Mouse (Mus musculus) heart, postnatal 36 days (tissue): ENCODE results near the gene Prrc2a. TPM values are rescaled to one million over a fixed set of nuclear protein-coding genes. Genes with fewer than 3 reads are reported as not detected.

Experiments used
- DNase-seq, 2 experiments: peaks; one replicate each; pipeline ENCODE4 v3.0.0; 2021 to 2022
- intact Hi-C: fragments of 180-260 bp; cut with DNase I; formaldehyde crosslinking; loops from one replicate; pipeline ENCODE4 v1.15.1; 2025
- microRNA-seq, 2 experiments: library from miRNA; unstranded; fragments of <30 nt; microRNA quantifications; one replicate each; pipeline ENCODE4 v1.2.0; 2021; ENCODE audit warnings: borderline number of aligned reads in 2 of 2
- total RNA-seq, 2 experiments: library from RNA; stranded (reverse); gene quantifications; 2 replicates each; pipeline ENCODE4 v1.2.3; 2021

Gene Prrc2a
- total RNA-seq, 2 experiments from 2014 or later = 122 to 127 TPM

DNA sequence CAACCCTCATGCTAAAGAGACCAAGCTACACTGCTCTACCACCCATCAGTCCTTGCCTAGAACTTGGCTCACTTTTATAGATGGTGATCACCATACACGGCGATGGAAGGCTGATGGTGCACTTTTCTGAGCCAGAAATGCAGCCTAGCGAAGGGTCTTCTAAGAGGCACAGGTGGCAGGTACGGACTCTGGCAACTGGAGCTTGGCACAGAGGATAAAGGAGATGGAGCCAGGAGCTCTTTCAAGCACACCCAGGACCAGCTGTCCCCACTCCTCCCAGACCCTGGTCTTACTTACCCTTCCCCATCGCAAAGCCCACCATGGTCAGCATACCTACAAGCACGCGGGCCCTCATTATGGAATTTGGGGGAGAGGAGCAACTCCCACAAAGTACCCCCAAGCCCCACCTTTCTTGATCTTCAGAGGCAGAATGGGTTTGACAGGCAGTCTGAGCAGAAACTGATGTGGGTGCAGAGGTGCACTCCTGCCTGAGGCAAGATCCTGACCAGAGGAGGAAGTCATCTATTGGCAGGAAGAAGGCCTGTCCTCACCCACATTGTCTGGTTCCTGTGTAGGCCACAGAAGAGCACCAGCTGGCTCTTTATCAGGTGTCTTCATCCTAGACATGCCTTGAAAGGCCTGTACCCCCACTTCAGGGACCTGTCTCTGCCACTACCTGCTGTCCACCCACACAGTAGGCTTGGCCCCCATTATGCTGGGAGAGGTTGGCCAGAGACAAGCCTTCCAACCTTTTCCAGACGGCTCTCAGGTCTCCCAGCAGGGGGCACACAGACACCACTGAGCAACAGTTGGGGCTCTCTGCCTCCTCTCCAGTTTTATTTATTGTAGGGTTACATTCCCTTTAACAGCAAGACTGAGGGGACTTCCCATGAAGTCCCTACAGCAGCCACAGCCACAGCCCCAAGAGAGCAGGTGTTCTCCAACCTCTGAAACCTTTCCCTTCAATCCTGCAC is 49.4 kb downstream of the Prrc2a start, which contains the start of gene Ly6g5b:
TSS of gene Ly6g5b (minus strand) at position 383 of the 974 bp plus-strand sequence.
- intact Hi-C loops = no loop called here
- DNase-seq = no peak

DNA sequence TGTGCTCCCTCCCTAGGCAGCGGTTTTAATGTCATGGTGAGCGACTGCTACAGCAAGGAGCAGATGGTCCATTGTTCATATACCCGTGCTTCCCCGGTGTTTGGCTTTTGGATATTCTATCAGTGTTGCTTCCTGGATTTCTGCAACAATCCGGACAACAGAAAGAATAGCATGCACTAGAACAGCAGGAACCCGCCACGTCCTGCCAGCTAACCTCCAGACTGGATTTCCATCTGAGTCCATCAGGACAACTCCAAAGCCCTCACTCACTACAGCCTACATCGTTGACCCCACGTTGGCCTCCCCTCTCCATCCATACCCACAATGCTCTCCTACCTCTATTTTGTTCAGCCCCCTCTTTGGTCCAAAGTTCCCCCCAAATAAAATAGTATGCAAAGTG is 52.9 kb downstream of the Prrc2a start:
- DNase-seq = no peak
- intact Hi-C loops = no loop called here

DNA sequence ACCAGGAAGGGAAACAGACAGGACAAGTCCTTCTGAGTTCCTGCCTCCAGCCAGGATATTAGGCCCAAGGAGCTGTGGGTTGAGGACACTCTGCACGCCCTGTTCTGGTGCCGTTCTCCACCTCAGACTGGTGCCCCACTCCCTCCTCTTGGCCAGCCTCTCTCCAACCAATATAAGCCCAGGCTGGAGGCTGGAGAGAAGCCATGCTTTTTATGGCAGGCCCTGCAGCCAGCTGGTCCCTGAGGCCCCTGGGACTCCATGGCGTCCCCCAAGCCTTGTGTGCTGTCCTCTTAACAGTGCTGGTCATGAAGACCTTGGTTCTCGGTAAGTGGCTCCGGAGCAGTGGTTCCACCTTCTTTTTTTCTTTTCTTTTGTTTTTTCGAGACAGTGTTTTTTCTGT is 56.6 kb downstream of the Prrc2a start, which contains the start of gene Ly6g5c:
TSS of gene Ly6g5c (plus strand) at position 183 of the 400 bp plus-strand sequence.
- intact Hi-C loops = no loop called here
- no peak for DNase-seq

DNA sequence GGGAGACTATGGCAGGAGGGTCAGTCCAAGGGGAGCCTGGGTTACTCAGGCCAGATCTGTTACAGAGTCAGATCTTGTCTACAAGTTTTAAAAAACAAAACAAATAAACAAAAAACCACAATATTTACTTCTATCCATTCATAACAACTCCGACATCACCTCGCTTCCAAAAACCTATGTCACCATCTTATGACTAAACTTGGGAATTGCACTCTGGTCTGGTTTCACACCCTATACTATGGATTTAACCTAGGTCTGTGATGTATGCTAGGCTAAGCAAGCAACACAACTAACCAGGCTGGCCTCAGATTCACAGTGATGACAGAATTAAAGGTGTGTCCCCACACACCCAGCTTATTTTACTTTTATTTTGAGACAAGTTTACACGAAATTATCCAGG is 58.2 kb downstream of the Prrc2a start:
- intact Hi-C loops = loop anchor here (1.0 kb wide), 1 partner anchor 85 kb away; no protein-coding TSS in a partner anchor

DNA sequence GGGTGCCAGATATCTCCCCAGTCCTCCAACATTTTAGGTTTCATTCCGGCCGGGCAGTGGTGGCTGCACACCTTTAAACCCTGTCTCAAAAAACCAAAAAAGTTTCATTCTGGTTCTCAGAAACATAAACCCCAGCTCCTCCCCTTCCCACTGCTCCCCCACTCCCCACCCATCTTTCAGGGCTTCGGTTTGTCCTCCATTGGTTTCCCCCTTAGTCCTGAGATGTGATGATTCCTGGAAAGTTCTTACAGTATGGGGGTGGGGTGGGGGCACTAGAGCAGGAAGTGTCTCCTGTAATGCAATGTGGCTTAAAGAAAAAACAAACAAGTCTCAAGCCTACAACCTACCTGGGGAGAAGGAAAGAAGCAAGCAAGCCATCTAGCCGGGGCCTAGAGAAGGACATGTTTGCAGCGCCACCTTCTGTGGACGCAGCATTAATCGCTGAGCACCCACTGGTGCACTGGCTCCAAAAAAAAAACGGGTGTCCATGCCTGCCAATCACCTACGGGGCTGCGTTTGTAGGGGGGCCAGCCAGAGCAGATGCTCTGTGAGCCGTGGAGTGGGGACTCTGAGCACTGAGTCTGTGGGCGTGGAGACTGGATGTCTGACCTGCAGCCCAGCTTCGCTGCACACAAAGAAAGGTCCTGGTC is 58.8 kb downstream of the Prrc2a start:
- peak in 1 of 2 experiments; percentile 27 for DNase-seq
- intact Hi-C loops = loop anchor here (1.0 kb wide), 1 partner anchor 85 kb away; no protein-coding TSS in a partner anchor

More for the DNA sequence above, 58.2 kb downstream of the Prrc2a start:
- no peak for DNase-seq

DNA sequence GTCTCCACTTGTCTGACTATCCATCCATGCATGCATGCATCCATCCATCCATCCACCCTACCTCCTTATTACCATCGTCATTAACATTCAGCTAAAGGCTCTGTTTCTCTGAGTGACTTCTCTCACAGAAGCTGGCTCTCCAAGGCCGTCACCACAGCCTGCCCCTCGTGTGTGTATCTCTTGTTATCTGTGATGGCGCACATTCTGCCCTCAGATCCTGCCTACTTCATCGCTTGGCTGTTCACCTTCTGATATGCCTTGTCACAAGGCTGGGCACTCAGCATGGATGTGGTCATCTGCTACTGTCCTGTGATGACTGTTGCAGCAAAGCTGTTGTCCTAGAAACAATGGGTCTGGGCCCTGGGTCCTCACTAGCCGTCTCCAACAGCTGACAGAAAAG is 59.9 kb downstream of the Prrc2a start:
- intact Hi-C loops = no loop called here
- DNase-seq = no peak

DNA sequence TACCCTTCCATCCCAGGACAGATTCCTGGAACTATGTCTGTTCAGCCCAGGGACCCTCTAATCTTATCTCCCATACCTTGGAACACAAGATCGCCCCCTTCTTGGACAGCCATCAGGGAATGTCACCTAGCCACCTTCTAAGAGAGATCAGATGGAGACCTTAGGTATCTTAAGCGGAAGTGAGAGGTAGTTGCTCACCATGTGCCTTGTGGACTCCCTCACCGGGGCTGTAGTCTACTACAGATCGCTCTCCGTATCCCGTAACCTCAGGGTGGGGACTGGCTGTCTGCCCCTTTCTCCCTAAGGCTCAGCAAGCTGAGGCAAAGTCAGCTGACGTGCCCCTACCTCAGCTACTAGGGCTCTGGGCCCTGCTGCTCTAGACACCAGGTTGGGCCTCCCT is 60.6 kb downstream of the Prrc2a start:
- intact Hi-C loops = no loop called here
- no peak for DNase-seq

DNA sequence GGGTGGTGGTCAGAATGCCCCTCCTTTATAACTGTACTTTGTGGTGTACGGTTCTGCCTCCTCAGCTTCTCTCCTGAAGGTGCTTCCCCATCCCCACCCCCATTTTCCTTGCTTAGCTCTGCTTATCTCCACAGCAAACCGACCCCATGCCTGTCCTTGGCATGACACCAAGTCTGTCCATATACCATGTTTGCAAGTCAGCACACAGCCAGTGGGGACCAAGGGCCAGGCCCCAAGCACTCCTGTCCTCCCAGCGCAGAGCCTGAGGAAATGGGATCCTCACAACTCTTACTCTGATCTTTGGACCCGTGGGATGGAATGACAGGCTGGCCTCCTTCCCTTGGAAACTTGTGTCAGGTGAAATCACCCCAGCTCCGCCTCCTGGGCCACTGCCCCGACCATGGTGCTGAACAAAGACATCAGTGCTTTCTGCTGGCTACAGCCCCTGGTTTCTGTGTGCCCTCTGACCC is 61.4 kb downstream of the Prrc2a start:
- DNase-seq = no peak
- intact Hi-C loops = no loop called here

DNA sequence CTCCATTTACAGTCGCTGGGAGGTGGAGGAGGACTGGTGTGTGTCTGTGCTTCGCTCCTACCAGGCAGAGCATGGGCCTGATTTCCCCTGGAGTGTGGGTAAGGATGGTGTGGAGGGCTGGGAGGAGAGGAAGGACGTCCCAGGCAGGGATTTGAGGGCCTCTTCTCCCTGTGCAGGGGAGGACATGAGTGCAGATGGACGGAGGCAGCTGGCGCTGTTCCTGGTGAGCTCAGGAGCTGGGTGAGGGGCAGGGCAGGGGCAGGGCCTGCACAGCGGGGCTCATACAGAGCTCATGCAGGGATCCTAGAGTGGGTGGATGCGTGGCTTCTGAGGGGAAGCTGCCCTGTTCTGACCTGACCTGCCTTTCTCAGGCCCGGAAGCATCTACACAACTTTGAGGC is 62.4 kb downstream of the Prrc2a start:
- intact Hi-C loops = no loop called here

DNA sequence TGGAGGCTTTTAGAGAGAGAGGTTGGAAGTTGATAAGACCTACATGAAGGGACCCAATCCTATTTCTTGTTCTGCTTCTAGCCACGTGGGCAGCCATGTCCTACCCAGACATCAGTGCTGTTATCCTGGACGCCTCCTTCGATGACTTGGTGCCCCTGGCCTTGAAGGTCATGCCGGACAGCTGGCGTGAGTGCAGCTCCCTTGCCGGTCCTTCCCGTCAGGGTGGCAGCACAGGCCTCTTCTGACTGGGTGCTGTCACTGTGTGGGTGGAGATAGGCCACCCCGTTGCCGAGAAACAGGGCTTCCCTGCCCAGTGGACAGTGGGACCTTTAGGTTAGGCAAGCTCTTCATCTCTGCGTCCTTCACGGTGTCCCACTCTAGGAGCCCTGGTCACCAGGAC is 63.5 kb downstream of the Prrc2a start:
- intact Hi-C loops = no loop called here

More for the DNA sequence above, 62.4 kb downstream of the Prrc2a start:
- DNase-seq = no peak

DNA sequence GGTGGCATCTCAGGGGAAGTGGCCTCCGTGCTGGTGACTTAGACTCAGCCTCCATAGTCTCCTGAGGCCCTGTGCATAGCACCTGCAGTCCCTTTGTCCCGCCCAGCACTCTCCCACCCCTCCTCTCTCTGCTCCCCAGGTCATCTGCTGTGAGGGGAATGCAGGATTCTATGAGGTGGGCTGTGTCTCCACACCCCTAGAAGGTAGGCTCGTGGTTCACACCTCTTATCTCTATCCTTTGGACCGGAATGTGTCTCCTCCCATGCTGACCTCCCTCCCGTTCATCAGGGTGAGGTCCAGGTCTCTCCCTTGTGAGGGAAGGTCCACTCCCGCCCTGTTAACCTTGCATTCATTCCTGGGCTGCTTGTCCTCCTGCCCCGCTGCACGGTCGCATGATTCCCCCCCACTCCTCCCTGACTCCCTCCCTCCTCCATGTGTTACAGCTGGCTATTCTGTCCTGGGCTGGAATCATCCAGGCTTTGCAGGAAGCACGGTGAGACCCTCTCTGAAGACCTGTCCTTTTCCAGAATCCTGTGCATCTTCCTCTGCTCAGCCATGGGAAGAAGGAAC is 64.4 kb downstream of the Prrc2a start:
- no peak for DNase-seq
- intact Hi-C loops = no loop called here

More for the DNA sequence above, 63.5 kb downstream of the Prrc2a start:
- DNase-seq = no peak

Small RNA genes within 50 kb of the gene (microRNA-seq; reads per million reads assigned to microRNA genes)
- gene Mir6973a = 0 reads per million in 2 experiments
- gene Mir6974 = 0 reads per million in 2 experiments

Other genes with a start within 250 kb of the Prrc2a start
- gene Neu1, start 233.6 kb downstream of the Prrc2a start, total RNA-seq = 10 to 100 TPM; 13.2 to 16.5 TPM
- 1 to 10 TPM; 2.8 to 4.5 TPM for gene Hspa1b, start 205.7 kb downstream of the Prrc2a start, total RNA-seq
- not detected for gene Gm20481, start 195.0 kb downstream of the Prrc2a start, total RNA-seq
- gene Hspa1a, start 192.7 kb downstream of the Prrc2a start, total RNA-seq = 1 to 10 TPM; 4.2 to 4.6 TPM
- 1 to 10 TPM; 7.8 to 9.2 TPM for gene Hspa1l, start 192.2 kb downstream of the Prrc2a start, total RNA-seq
- 10 to 100 TPM; 16.0 to 17.4 TPM for gene Lsm2, start 183.0 kb downstream of the Prrc2a start, total RNA-seq
- gene Vars, start 163.9 kb downstream of the Prrc2a start, total RNA-seq = 10 to 100 TPM; 26.7 to 27.4 TPM
- gene Vwa7, start 148.3 kb downstream of the Prrc2a start, total RNA-seq = 1 to 10 TPM; 8.4 to 9.3 TPM
- not detected for gene Sapcd1, start 136.9 kb downstream of the Prrc2a start, total RNA-seq
- under 1 TPM; 0.25 to 0.70 TPM for gene Msh5, start 118.2 kb downstream of the Prrc2a start, total RNA-seq
- 10 to 100 TPM; 41.7 to 44.0 TPM for gene Clic1, start 114.9 kb downstream of the Prrc2a start, total RNA-seq
- gene Ddah2, start 105.9 kb downstream of the Prrc2a start, total RNA-seq = 10 to 100 TPM; 27.5 to 27.6 TPM
- under 1 TPM in 1 of 2 experiments, not detected in 1; 0.56 TPM for gene Ly6g6c, start 99.5 kb downstream of the Prrc2a start, total RNA-seq
- gene Mpig6b, start 98.7 kb downstream of the Prrc2a start, total RNA-seq = under 1 TPM; 0.42 to 0.49 TPM
- not detected for gene Ly6g6e, start 88.0 kb downstream of the Prrc2a start, total RNA-seq
- under 1 TPM; 0.70 to 0.80 TPM for gene Ly6g6d, start 86.8 kb downstream of the Prrc2a start, total RNA-seq
- not detected for gene Ly6g6f, start 79.3 kb downstream of the Prrc2a start, total RNA-seq
- gene Abhd16a, start 75.6 kb downstream of the Prrc2a start, total RNA-seq = 10 to 100 TPM; 54.6 to 61.1 TPM
- not detected for gene Ly6g5c, start 56.6 kb downstream of the Prrc2a start, total RNA-seq
- not detected for gene Ly6g5b, start 49.5 kb downstream of the Prrc2a start, total RNA-seq
- gene Gpank1, start 43.4 kb downstream of the Prrc2a start, total RNA-seq = 1 to 10 TPM; 8.0 to 9.6 TPM
- 100 to 1,000 TPM; 163 to 164 TPM for gene Csnk2b, start 42.8 kb downstream of the Prrc2a start, total RNA-seq
- 10 to 100 TPM; 25.7 to 26.4 TPM for gene D17H6S53E, start 38.5 kb downstream of the Prrc2a start, total RNA-seq
- gene Apom, start 32.8 kb downstream of the Prrc2a start, total RNA-seq = not detected
- gene Bag6, start 29.7 kb downstream of the Prrc2a start, total RNA-seq = 100 to 1,000 TPM; 243 to 268 TPM
- gene Aif1, start 11.2 kb upstream of the Prrc2a start, total RNA-seq = 1 to 10 TPM; 2.0 to 6.2 TPM
- gene Lst1, start 23.5 kb upstream of the Prrc2a start, total RNA-seq = 1 to 10 TPM; 3.3 to 3.7 TPM
- gene Ltb, start 29.5 kb upstream of the Prrc2a start, total RNA-seq = 1 to 10 TPM; 1.0 to 1.6 TPM
- gene Tnf, start 37.1 kb upstream of the Prrc2a start, total RNA-seq = under 1 TPM; 0.53 to 0.57 TPM
- gene Lta, start 40.5 kb upstream of the Prrc2a start, total RNA-seq = under 1 TPM in 1 of 2 experiments, not detected in 1; 0.19 TPM
- gene Gm16181, start 55.9 kb upstream of the Prrc2a start, total RNA-seq = not detected
- 1 to 10 TPM; 2.0 to 2.6 TPM for gene Atp6v1g2, start 68.8 kb upstream of the Prrc2a start, total RNA-seq
- gene Nfkbil1, start 70.9 kb upstream of the Prrc2a start, total RNA-seq = 1 to 10 TPM; 8.0 to 8.5 TPM
- 10 to 100 TPM; 83.3 to 97.3 TPM for gene Ddx39b, start 76.8 kb upstream of the Prrc2a start, total RNA-seq
- 100 to 1,000 TPM in 1 of 2 experiments, 10 to 100 TPM in 1; 87.6 to 133 TPM for gene H2-D1, start 97.8 kb upstream of the Prrc2a start, total RNA-seq
- 1 to 10 TPM; 1.1 to 1.4 TPM for gene H2-Q1, start 155.5 kb upstream of the Prrc2a start, total RNA-seq
- gene H2-Q2, start 177.3 kb upstream of the Prrc2a start, total RNA-seq = 1 to 10 TPM in 1 of 2 experiments, under 1 TPM in 1; 0.64 to 1.4 TPM
- gene H2-Q4, start 214.7 kb upstream of the Prrc2a start, total RNA-seq = 10 to 100 TPM; 10.1 to 13.8 TPM